Mouse (Mus musculus) gonadal fat pad, adult 2 months (tissue): ENCODE measurements around the gene Bicdl2. TPM values are rescaled to one million over a fixed set of nuclear protein-coding genes. Genes with fewer than 3 reads are reported as not detected.
A peak's percentile ranks its signal among the peaks of the same experiment; 100 is the strongest.

Experiments used
- DNase-seq: peaks from one replicate; pipeline ENCODE4 v3.0.0-alpha.2; 2012; ENCODE audit warnings: low read depth
- polyA plus RNA-seq: library from polyadenylated mRNA; depleted of rRNA; stranded (reverse); fragments of >200 nt; gene quantifications from 2 replicates; pipeline ENCODE4 v1.2.3, GENCODE M21; 2012; rRNA removed

The Bicdl2 gene
- polyA plus RNA-seq = 1.7 TPM in 2 replicates

DNA sequence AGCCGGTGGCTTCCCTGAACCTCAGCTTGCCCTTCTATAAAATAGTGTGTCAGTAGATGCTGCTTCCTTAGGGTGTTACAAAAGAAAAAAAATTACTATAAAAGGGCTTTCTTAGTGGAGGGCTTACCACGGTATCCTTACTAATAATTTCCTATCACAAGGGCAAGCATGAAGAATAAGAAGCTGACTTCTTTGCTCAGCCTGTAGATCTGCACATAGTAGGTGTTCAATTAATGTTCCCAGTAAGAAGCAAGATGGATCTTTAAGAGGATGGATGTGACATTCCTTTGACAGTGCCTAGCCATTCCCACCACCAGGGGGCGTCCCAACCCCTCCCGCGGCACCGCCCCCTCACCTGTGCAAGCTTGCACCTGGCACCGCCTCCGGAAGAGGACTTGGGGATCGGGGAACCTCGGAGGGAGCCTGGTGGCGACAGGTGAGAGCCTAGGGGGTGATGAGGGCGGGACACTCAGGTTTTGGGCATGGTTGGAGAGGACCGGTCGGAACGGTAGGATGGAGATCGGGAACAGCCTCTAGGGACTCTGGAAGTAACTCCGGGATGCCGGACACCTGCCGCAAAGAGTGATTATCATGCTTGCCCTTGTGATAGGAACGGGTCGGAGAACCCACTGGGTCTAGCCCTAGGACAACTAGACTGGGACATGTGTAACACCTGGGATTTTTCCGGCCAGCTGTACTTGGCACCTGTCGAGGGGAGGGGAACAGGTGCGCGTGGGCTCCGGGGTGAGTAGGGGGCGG, at the start of gene Bicdl2:
TSS of gene Bicdl2 (plus strand) at position 390 of the 759 bp plus-strand sequence.
- no peak for DNase-seq

DNA sequence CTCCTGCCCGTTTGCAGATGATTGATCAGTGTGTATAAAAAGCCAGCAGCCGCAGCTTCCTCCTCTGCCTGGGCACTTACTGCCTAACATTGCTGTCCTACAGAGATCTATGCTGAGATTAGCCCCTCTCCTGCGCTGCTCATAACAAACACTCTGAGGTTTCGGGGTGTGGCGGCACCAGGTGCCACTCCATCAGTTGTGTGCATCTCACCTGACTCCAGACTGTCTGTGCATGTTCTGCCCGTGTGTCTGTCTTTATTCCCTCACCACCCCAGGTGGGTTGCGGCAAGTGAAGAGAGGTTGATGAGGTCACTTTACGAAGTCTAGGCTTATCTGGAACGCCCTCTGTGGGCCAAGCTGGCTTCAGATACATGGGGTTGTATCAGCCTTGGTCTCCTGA, 43.2 kb upstream of the Bicdl2 start:
- DNase-seq = no peak

DNA sequence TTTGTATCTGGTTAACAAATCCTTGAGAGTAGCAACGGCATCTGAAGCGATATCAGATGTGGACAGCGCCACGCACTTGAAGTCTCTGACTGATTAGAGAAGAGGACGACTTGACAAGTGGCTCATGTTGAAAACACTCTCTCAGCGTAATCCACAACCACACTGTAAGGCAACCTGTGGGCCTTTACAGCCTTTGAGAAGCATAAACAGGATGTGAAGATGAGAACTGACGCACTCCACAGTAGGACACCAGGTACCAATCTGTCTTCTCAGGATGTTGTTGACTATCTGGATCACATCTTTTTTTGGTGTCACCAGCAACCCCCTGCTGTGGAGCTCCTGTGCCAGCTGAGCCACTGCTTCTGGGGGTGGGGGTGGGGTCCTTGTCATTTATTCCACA, 40.0 kb upstream of the Bicdl2 start:
- DNase-seq = no peak

DNA sequence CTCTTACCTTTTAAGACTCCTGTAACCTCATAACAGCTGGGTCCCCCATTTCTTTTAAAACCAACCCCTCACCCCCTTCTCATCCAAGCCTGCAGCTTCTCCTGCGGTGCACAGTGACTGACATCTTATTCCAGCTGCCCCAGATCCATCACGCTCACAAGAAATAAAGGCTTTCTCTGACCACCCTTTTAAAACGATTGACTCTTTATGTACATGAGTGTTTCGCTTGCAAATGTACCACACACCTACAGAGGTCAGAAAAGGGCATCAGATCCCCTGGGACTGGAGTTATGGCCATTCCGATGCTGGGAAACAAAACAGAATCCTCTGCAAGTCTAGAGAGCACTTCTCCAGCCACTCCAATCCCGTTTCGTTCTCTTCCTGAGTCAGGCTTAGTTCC, 32.5 kb upstream of the Bicdl2 start:
- no peak for DNase-seq

DNA sequence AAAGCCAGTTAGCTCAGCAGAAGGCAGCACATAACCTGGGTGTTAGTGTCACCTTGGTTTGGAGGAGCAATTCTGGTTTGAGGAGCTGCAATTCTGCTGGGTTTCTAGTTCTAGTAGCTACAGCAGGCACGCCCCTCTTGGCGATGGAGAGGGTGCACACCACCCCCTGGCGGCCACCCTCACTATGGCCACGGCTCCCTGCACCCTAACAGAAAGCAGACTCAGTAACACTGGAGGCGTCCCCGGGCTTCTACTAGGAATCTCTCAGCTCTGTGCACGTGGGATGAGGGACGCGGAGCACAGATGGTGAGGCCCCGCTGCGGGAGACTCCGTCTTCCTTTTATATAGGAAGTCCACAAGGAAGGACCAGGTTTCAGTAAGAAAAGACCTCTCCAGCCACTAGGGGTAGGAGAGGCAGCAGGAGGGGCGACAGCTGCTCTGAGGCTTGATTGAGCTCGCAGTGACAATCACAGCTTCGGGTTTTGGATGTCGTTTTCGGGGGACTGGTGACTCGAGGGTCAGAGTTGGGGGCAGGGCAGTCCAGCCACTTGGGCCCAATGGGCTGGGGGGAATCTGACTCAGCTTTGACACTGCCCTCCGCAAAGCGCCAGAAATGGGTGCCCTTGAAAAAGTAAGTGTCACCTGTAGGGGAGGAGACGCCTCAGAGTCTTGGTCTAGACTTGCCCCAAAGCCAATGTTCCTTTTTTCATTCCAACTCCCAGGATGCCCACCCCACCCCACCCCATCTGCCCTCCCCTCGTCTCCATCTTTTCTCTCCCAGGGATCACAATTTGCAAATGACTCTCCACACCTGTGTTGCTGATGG, 29.9 kb upstream of the Bicdl2 start:
- DNase-seq = no peak

DNA sequence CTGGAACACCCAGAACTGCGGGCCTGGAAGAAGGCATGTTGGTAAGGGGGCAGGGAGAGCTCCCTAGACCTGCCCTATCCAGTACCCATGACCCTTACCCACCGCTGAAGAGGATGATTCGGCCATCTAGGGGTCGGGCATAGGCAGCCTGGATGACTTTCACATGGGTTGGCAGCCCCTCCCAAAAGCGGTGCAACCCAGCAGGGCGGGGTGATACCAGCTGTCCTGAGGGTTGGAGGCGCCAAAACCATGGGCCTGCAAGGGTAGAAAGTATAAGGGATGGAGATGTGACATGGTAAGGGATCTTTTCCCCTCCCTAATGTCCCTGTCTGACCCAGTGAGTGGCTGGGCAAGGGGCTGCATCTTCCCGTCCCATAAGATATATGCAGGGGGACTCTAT, 29.1 kb upstream of the Bicdl2 start:
- DNase-seq = no peak

DNA sequence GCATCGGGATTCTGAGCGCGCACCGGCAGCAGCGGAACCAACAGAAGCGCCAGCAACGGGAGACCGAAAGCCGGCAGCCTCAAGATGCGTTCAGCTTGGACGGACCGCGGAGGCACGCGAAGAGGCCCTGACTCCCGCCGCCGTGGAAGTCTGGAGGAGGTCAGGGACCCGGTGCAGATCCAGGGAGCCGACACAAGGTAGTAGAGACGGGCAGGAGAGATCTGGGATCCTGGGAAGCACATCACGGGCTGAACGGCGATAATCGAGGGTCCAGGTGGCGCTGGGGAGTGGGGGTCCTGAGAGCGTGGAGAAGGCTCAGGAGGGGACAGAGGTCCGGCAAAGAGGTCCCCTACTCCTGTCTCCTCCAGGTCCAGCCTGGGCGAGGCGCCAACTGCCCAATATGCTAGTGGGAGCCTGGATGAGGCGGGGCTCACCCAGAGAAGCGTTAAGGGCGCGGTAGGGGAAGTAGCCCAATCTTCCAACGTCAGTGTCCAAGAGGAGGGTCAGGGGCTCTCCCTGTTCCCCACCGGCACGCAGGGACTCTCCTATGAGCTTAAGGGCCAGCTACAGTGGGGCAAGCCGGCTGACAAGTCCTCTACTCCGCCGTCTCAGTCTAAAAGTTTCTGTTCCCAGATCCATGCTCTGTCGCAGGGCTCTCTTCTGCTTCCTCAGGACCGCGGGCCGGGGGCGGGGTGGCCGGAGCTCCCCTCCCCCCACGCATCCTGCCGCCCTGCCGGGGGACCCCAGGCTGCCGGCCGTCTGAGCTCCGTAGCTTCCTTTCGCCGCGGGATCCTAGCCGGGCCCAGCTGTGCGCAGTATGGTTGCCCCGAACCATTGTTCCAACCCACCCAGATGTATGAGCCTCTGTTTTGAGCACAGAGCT, 15.5 kb upstream of the Bicdl2 start, which contains the start of gene Mmp25:
TSS of gene Mmp25 (minus strand) at position 665 of the 883 bp plus-strand sequence.
- DNase-seq = no peak

DNA sequence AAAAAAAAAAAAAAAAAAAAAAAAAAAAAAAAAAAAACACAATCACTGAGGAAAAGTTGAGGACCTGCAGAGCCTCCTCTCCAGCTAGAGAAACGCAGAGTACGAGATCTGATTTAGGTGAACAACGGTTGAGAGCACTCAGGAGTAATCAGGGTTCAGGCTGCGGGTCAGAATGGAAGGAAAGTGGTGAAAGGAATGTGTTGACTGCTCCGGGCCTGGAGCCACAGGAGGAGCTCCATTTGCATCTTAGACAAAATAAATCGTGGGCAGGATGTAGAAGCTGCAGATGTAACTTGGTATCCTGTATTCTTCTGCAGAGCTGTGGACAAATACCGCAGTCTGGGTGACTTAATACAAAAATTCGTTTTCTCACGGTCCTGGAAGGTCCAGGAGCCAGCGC, 14.4 kb upstream of the Bicdl2 start:
- DNase-seq = no peak

DNA sequence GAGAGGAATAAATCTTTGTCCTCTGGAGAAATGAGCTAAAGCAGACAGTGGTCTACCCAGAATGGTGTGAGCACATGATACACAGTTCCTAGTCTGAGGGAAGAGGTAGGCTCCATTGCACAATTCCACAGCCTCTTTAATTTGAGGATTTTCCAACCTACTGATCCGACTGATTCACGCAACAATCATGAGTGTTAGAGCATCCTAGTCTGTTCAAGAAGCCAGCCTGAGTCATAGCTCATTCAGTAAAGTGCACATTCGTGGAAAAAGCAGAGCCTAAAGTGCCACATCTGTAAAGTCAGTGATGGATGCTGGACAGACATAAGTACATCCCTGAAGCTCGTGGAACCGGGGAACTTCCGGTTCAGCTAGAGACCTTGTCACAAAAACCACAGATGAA, 8.9 kb upstream of the Bicdl2 start:
- DNase-seq = no peak

DNA sequence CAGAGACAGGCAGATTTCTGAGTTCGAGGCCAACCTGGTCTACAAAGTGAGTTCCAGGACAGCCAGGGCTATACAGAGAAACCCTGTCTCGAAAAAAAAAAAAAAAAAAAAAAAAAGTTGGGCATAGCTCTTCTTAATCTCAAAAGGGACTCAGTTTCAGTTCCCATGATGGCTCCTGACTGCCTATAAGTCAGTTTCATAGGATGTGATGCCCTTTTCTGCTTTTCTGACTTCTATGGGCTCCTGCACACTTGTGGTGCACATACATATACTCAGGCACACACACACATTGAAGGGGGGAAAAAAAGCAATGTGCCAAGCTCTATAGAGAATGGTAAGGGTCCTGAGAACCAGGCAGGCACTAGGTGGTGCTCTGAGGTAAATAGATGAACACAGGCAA, 7.0 kb upstream of the Bicdl2 start:
- no peak for DNase-seq

DNA sequence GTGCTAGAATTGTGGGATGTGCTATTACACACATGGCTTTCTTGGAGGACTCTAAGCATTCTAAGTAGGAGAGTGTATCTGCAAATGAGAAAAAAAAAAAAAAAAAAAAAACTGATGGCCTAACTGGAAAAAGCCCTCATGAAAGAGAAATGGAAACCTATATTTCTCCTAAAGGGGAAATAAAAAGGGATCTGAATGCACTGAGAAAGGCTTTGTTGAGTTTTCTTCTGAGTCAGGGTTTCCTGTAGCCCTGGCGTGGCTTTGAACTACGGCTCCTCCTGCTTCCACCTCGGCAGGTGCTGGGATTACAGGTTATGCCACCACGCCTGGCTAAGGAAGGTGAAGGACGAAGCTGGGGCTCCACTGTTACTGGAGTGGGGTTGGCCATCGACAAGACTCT, 6.3 kb upstream of the Bicdl2 start:
- DNase-seq = no peak

DNA sequence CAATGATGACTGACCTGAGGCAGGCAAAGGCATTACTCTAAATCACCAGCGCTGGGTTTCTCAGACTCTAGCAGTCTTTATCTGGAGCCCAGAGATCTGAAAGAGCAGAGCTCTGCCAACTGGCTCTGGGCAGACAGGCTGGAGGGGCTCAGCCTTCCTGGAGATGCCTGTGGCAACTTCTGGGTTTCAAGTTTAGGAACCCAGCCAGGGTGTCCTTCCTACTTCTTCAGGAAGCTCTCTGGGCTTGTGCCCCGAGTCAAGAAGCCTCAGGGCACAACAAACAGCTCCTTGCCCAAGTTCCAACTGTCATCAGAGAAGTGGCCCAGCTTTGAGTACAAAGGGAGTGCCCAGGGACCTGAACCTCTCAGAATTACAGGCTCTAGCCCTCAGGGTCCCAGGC, 5.9 kb upstream of the Bicdl2 start:
- DNase-seq = no peak

DNA sequence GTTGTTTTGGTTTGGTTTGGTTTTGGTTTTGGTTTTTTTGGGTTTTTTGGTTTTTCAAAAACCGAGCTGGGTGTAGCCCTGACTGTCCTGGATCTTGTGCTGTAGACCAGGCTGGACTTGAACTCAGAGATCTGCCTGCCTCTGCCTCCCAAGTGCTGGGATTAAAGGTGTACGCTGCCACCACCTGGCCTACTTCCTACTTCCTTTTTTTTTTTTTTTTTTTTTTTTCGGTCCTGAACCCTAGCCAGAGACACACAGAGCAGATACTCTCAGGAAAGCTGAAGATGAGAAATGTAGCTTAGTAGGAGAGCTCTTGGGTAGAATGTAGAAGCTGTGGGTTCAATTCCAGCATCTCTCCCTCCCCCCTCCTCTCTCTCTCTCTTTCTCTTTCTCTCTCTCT, 1.9 kb upstream of the Bicdl2 start:
- DNase-seq = no peak

DNA sequence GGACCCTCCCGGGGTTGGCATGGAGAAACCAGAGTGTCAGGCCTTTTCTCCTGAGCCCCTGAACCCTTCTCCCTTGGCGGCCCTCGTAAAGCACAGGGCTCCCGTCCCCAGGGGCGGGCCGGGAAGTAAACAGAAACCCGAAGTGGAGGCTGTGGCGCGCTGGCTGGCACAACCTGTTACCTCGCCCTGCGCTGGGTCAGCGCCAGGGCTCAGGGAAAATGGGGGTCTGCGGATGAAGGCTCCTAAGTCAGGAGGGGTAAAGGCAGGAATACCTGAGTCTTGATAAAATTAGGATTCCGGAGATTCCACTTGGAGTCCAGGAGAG, 532 bp downstream of the Bicdl2 start:
- no peak for DNase-seq

DNA sequence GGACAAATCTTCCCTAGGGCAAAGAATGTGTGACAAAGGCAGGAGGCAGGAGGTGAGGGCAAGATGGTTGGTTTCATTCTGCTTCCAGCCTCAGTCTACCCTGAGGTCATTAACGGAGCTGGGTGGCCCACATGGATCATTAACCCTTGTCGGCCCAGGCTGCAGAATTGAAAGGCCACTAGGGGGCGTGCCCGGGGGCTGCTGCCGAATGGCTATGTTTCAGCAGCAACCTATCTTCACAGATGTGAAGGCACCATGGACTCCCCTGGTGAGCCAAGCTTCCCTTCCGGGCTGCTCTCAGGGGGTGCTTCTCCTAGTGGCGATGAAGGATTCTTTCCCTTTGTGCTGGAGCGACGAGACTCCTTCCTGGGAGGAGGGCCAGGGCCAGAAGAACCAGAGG, 1.2 kb downstream of the Bicdl2 start:
- no peak for DNase-seq

DNA sequence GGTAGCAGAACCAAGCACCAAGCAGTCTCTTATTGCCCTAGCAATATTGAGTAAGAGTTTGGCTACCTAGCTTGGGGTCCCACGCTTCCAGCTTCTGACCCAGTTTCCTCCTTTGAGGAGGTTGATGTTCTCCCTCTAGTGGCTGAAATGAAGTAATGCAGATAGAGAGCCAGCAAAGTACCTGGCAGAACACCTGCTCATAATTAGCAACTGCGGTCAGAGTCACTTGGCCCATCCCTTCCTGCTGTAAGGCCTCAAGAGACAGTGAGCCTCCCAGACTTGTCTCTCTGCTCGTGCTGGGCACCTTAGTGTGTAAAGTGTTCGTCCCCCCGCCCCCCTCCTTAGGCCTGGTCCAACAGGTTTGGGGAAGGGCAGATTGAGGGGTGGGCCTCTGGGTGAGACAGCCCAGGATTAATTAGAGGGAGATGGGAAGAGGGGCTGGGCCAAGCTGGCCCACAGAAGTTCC, 4.3 kb downstream of the Bicdl2 start:
- DNase-seq = no peak

DNA sequence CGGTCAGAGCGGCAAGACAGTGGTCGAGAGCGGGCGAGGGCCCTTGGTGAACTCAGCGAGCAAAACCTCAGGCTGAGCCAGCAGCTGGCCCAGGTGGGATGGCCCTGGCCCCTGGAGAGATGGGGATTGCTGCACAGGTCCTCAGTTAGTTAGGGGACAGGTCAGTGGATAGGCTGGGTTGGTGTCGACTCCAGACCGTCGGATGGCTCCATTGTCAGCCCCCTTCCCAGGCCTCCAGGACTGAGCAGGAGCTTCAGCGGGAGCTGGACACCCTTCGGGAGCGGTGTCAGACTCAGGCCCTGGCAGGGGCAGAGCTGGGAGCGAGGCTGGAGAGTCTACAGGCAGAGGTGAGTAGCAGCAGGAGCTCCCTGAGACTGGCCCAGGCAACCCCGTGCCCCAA, 5.2 kb downstream of the Bicdl2 start:
- no peak for DNase-seq

DNA sequence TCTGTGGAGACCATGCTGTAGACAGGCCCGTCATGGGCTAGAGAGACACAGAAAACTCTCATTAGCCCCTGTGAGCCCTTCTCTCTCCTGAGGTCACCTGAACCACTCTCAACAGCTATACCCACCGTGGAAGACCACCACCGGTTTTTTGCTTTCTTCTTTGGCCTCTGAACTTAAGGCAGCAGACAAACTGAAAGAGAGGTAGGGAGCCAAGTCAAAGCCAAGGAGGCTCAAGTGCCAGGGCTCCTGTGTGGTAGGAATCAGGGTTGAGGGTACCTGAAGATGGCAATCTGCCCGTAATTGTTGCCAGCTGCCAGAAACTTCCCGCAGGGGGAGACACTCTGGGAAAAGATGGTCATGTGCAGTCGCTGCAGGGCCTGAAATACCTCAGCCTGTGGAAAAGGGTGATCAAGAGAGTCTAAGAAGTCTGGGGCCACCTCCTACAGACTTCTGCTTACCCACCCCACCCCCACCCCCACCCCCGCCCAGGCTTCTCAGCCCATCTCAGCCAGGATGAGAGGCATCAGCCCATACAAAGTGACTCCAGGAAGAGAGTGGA, 10.3 kb downstream of the Bicdl2 start:
- no peak for DNase-seq

DNA sequence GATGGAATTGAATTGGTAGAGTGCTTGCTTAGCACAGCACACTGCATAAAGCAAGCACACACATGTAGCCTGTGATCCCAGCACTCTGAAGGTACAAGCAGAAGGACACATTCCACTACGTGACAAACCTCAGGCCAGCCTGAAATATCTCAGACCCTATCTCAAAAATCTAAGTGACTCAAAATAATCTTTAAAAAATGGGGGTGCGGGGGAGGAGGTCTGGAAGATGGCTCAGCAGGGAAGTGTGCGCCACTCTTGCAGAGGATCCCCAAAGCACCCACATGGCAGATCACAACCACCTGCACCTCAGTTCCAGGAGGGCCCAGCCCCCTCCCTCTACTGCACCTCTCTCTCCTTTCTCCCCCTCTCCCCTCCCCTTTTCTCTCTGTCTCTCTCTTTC, 11.2 kb downstream of the Bicdl2 start:
- DNase-seq = no peak

DNA sequence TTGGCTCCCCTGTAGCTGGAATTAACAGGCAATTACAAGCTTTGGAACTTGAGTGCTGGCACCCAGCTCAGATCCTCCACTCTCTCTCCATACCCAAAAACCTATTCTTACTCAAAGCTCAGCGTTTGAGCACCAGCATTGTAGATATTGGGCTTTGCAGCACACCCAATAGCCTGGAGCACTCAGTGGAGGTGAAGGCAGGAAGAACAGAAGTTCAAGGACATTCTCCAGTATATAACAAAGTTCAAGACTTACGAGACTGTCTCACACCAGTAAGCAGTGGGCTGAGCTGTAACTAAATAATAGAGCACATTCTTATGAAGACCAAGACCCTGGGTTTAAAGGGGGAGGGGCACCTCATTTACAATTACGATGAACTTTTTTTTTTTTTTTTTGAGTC, 12.5 kb downstream of the Bicdl2 start:
- DNase-seq = no peak

DNA sequence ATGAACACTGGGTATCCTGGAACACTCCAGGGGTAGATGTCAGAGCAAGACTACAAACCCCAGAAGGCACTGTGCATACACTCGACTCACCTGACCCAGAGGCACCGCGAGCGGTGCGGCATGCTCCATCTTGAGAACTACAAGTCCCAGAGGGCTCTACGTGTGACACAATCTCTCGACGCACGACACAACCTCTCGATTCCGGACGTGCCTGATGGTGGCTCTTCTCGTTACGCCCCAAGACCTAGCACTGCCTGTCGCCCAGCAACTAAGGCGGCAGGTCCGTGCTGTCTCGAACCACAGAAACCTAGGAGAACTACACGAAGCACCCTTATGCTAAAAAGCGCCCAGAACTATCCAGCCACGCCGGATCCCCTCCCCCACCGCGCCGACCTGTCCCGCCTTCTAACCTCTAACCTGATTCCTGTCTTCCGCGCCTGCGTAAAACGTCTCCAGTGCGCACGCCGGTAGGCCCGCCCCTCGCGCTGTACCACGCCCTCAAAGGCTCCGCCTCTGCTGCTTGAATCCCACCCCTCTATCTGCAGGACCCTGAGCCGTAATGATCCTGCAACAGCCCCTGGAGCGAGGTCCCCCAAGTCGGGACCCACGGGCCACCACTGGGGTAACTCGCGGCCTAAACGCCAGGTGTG, 13.2 kb downstream of the Bicdl2 start, which contains the start of the genes Hcfc1r1 and Thoc6:
TSS of gene Hcfc1r1 (plus strand) at position 173 of the 650 bp plus-strand sequence.
TSS of gene Thoc6 (minus strand) at position 459 of the 650 bp plus-strand sequence.
- peak; percentile 90 for DNase-seq
